Mouse (Mus musculus) kidney, embryonic 15.5 days (tissue): ENCODE measurements around the gene Draxin. TPM values are rescaled to one million over a fixed set of nuclear protein-coding genes. Genes with fewer than 3 reads are reported as not detected.

ENCODE experiments used
- microRNA-seq: library from miRNA; unstranded; fragments of <30 nt; microRNA quantifications from one replicate; pipeline ENCODE4, GENCODE M21; 2016
- polyA plus RNA-seq: library from polyadenylated mRNA; unstranded; fragments of >200 nt; fragmentation: Nextera tagmentation; extraction: Ambion mirVana; gene quantifications from 2 replicates; pipeline ENCODE4 v1.2.1, GENCODE M21; 2015

Gene Draxin
- polyA plus RNA-seq, 1 experiment from 2014 or later: 0.62 TPM

Small RNAs within 50 kb of the gene (microRNA-seq; reads per million reads assigned to microRNA genes)
- not detected for gene Mir7022

Other genes starting within 250 kb of the Draxin start
- 36.9 and 39.0 TPM in 2 replicates for gene Mfn2, start 226.0 kb downstream of the Draxin start, polyA plus RNA-seq
- 47.2 and 56.0 TPM in 2 replicates for gene Plod1, start 193.9 kb downstream of the Draxin start, polyA plus RNA-seq
- 15.3 and 17.0 TPM in 2 replicates for gene 2510039O18Rik, start 189.8 kb downstream of the Draxin start, polyA plus RNA-seq
- gene Nppb, start 144.9 kb downstream of the Draxin start, polyA plus RNA-seq: not detected in 2 replicates
- 0.31 TPM in 1 of 2 replicates, not detected in the other for gene Nppa, start 130.0 kb downstream of the Draxin start, polyA plus RNA-seq
- gene Clcn6, start 91.9 kb downstream of the Draxin start, polyA plus RNA-seq: 6.4 and 6.6 TPM in 2 replicates
- gene Mthfr, start 91.6 kb downstream of the Draxin start, polyA plus RNA-seq: 23.6 and 24.1 TPM in 2 replicates
- 20.6 and 24.4 TPM in 2 replicates for gene Agtrap, start 42.7 kb downstream of the Draxin start, polyA plus RNA-seq
- 65.5 and 69.8 TPM in 2 replicates for gene Mad2l2, start 314 bp downstream of the Draxin start, polyA plus RNA-seq
- 15.5 and 19.9 TPM in 2 replicates for gene Fbxo6, start 21.4 kb upstream of the Draxin start, polyA plus RNA-seq
- 11.8 and 13.6 TPM in 2 replicates for gene Fbxo44, start 29.8 kb upstream of the Draxin start, polyA plus RNA-seq
- gene Fbxo2, start 29.9 kb upstream of the Draxin start, polyA plus RNA-seq: 1.7 and 2.1 TPM in 2 replicates
- gene Disp3, start 157.3 kb upstream of the Draxin start, polyA plus RNA-seq: 0.19 TPM in 2 replicates